Mouse (Mus musculus) left cerebral cortex, postnatal 25 days (tissue): ENCODE measurements around the gene Hist1h3g. TPM values are rescaled to one million over a fixed set of nuclear protein-coding genes. Genes with fewer than 3 reads are reported as not detected.
"Not testable (repeated sequence)": the region's sequence is repeated elsewhere in the genome, so short reads cannot be mapped to it uniquely, and the experiment has no call there.

Experiments
- DNase-seq, 2 experiments: peaks; one replicate each; pipeline ENCODE4 v3.0.0; 2022; ENCODE audit warnings: low spot score in 2 of 2, mixed read lengths in 1 of 2
- intact Hi-C: fragments of 180-260 bp; cut with DNase I; formaldehyde crosslinking; loops from one replicate; pipeline ENCODE4 v1.15.1; 2025
- total RNA-seq, 2 experiments: library from RNA; stranded (reverse); gene quantifications; 2 replicates each; pipeline ENCODE4 v1.2.3; 2021

The Hist1h3g gene
- total RNA-seq, 2 experiments from 2014 or later: 3.1 to 4.6 TPM

DNA sequence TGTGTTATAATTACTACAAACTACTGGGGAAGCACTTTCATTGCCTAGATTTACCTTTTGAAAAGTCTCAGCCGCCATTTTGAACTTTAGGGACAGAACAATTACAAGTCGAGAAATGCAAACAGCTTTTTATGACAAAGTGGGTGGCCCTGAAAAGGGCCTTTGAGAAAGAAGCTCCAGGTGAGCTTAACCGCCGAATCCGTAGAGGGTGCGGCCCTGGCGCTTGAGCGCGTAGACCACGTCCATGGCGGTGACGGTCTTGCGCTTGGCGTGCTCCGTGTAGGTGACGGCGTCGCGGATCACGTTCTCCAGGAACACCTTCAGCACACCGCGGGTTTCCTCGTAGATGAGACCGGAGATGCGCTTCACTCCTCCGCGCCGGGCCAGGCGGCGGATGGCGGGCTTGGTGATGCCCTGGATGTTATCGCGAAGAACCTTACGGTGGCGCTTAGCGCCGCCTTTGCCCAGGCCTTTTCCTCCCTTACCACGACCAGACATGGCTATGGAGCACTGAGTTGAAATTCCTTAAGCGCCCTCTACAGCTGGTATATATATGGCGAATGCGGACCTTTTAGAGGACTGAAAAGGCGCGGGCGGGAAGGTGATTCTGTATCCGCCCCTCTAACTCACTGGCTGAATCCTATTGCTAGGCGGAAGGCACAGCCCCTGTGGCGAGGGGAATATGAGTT is 16.1 kb downstream of the Hist1h3g start, which contains the start of gene Hist1h4f:
Gene Hist1h4f, minus strand, starts transcription at position 503 of the 689 bp plus-strand sequence.
- intact Hi-C loops: not testable (repeated sequence)
- peak; percentile 93 to 98 for DNase-seq

DNA sequence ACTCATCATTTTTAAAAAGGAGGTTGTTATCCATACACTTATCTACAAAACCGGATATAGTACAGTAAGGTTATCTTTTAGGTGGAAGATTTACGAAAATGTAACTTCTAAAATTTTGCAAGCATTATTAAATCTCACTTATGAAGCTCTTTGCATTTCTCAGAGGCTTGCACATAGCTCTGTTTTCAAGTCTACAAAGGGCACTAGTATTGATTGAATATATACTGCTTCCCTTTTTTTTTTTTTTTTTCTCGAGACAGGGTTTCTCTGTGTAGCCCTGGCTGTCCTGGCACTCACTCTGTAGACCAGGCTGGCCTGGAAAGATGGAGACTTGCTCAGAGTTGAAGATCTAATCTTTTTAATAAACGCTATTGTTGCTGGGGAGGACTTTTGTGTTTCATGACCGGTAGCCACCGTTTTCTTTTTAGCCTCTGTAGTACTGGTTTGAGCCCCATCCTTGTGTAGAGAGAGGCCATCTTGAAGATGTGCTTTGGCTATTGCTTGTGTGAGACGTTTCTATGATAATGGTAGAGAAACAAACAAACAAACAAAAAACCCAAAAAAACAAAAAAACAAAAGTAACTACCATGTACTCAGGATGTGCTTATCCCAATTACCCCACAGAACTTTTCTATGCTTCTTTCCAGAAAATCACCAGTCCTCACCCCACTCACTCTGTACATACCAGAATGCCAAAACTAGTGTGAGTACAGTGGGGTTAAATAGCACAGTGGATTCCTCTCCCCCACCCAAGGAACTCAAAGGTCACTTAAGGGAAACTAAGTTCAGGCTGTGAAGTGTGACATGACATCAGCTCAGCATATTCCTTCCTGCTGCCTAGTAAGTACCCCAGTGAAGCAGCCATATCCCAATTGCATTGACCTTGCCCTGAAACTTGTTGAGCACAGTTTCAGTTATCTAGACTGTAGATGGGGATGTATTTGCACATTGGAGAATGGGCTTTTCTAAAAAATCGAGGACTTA is 17.0 kb downstream of the Hist1h3g start:
- DNase-seq: no peak
- intact Hi-C loops: no loop called here

DNA sequence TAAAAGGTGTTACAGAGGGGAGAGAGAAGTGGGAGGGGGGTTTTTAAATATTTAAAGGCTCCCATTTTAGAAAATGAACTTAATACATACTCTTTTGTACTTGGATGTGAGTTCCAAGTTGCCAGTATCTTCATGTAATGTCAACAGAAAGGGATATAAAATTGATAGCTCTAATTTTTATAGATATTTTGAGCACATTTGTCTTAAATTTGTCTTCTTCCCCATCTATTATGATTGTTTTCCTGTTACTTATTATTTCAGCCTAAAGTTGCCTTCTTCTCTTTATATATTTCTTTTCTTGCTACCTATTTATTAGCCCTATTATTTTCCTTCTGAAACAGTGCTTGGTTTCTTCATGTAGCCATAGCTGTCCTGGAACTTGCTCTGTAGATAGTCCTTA is 17.7 kb downstream of the Hist1h3g start, which contains the start of gene Hist1h1d:
Gene Hist1h1d, plus strand, starts transcription at position 301 of the 400 bp plus-strand sequence.
- no peak for DNase-seq
- intact Hi-C loops: no loop called here

DNA sequence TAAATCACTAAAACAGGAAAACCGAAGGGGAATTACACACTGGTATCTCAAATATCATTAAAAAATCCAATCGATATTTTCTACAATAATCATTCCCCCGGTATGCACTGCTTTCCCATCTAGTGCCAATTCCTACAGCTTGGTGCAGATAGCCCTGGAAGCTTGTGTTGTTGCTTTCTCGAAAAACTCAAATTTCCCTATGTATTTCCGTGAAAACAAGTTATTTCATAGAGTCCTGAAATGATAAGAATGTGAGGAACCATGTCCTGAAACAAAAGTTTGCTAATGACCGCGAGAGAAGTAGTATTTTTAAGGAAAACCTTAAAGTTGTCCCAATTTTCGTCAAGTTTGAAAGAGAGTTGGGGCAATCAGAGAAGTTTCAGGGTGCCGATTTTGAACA is 19.2 kb downstream of the Hist1h3g start:
- intact Hi-C loops: no loop called here
- DNase-seq: no peak

DNA sequence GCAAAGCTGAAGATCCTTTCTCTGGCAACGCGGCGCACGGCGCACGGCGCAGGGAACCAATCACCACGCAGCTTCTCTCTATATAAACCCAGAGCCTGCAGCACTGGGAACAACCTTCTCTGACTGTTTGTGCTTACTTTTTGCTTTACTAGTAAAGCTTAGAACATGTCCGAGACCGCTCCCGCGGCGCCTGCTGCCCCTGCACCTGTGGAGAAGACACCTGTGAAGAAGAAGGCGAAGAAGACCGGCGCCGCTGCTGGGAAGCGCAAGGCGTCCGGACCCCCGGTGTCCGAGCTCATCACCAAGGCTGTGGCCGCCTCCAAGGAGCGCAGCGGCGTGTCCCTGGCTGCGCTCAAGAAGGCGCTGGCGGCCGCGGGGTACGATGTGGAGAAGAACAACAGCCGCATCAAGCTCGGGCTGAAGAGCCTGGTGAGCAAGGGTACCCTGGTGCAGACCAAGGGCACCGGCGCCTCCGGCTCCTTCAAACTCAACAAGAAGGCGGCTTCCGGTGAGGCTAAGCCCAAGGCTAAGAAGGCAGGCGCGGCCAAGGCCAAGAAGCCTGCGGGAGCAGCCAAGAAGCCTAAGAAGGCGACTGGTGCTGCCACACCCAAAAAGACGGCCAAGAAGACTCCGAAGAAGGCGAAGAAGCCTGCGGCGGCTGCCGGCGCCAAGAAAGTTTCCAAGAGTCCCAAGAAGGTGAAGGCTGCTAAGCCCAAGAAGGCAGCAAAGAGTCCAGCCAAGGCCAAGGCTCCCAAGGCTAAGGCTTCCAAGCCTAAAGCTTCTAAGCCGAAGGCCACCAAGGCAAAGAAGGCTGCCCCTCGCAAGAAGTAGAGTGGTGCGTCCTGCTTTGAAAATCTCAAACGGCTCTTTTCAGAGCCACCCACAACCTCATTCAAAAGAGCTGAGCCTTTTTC is 20.0 kb downstream of the Hist1h3g start:
- peak; percentile 82 to 90 for DNase-seq
- intact Hi-C loops: no loop called here

DNA sequence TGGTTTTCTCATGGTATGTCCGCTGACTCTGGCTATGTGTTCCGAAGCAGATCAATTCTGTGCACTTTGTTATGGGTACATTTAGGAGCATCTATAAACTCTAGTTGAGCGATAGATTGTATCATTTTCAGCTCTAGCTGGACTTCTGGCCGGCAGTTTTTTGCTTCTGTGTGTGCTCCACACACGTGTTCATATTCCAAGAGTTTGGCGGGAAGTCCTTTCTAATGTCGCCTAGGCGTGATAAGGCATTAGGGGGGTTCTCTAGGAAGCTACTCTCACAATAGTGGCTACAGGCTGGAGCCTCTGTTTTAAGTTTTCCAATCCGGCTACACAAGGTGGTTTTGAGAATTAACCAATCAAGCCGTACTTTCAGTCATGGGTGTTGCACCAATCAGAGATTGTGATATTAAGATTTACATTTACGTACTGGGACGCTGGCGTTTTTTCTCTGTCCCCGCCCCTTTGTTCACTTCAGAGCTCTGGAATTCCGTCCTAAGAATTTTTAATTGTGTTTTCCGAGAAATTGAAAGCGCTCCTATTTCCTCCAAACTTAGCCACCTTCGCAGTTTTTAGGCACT is 20.7 kb downstream of the Hist1h3g start:
- intact Hi-C loops: no loop called here
- DNase-seq: peak; percentile 80 to 95

DNA sequence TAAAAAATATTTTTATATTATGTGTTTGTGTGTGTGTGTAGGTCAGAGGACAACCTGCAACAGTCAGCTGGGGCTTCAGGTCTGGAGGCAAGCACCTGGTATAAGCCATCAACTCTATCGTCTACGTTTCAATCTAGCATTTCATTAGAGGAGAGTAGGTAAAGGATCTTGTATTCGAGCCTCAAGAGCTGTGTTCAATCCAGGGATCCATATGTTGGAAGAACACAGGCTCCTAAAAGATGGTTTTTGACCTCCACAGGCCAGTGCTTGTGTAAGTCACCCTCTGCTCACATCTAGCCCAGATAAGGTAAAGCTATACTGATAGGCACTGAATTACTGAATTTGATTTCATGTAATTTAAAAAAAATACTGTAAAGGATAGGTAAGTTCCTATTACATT is 21.7 kb downstream of the Hist1h3g start:
- intact Hi-C loops: no loop called here
- DNase-seq: no peak

DNA sequence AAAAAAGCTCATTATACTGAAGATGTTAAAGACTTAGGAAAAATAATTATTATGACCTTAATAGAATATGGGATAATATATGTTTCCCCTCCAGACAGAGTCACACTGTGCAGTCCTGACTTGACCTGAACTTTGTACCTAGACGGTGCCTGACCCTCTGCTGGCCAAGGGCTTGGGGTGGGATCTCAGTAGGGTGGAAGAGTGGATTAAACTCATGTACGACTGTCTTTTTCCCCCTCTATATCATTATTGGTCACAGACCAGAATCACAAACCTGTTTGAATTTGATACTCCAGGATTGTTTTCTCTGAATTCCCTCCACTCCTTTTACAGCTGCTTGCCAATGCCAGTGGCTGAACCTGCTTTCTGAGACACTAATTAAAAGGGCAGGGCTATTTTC is 25.5 kb downstream of the Hist1h3g start:
- DNase-seq, intact Hi-C loops: not testable (repeated sequence)

DNA sequence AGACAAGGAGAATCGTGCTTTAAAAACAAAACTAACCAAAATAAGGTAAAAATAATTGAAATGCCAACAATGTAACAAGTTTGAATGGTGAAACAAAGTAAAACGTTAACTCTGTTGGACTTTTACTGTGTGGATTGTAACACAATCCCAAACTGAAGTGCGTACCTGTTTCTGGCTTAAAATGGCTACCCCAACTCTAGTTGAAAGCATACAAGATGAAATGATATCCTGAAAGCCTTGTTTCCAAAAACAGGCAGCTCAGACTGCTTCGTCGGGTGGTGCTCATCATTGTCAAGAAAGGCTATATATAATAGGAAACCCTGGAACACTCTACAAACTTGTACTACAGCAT is 26.3 kb downstream of the Hist1h3g start:
- DNase-seq, intact Hi-C loops: not testable (repeated sequence)

DNA sequence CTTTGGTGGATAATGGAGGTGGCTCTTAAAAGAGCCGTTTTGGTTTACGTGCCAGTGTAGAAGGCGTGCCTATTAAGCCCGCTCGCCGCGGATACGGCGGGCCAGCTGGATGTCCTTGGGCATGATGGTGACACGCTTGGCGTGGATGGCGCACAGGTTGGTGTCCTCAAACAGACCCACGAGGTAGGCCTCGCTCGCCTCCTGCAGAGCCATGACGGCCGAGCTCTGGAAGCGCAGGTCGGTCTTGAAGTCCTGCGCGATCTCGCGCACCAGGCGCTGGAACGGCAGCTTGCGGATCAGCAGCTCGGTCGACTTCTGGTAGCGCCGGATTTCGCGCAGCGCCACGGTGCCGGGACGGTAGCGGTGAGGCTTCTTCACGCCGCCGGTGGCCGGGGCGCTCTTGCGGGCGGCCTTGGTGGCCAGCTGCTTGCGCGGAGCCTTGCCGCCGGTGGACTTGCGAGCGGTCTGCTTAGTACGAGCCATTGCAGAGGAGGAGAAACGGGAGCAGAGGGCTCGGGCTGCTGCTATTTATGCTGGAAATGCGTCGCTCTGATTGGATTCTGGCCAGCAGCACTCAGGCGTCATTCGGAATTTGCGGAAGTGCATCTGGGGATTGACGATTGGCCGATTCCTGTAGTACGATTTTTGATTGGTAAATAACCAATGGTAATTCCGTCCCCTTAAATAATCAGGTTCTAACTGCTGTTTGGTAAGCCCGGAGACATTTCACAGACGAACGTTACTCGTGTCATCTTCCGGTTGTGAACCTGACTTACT is 26.8 kb downstream of the Hist1h3g start, which contains the start of gene Hist1h3e:
Gene Hist1h3e, minus strand, starts transcription at position 487 of the 777 bp plus-strand sequence.
- intact Hi-C loops: not testable (repeated sequence)
- peak; percentile 95 to 98 for DNase-seq

DNA sequence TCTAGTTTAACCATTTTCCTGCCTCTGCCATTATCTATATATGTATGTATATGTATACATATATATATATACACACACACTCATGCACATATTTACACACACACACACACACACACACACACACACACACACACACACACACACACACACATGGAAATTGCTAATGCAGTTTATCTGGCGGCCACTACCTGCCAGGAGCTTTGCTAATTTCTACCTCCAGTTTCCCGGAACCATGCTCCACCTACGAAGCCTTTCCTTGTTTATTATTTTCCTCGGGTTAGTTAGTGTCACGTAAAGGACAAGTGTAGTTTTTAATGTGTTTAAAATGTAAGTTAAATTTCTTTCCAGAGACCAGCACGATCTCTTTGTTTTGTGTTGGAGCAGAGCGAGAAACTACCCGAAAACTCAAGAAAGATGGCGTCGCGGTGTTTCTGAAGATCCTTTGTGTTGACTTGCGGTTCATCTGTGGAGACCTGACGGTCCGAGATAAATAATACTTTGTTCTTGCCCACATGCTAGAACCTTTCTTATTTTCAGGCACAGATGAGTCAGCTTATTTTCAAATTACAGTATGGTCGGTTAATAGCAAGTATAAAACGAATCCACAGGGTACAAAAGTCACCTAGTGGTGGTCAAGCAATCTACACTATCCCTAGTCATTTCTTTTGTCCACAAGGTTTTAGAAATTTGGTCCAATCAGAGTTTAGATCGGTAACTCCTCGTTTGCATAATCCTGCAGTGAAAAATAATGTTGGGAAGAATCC is 27.7 kb downstream of the Hist1h3g start:
- intact Hi-C loops: no loop called here

DNA sequence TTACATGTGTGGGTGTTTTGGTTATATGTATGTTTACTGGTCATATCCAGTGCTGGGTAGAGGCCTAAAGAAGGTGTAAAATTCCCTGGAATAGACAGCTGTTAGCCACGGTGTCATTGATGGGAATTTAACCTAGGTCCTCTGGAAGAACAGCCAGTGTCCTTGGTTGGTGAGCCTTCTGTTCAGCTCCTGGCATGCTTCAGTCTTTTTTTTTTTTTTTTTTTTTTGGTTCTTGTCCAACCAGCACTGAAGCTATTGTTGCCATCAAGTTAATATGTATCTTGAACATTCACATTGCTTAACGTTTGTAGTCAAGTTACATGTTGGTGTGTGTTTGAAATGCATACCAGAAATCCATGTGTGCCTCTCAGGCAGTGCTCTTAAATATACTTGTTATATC is 29.3 kb downstream of the Hist1h3g start:
- intact Hi-C loops: no loop called here
- DNase-seq: no peak

More for the DNA sequence above, 27.7 kb downstream of the Hist1h3g start:
- DNase-seq: peak; percentile 57 to 69

DNA sequence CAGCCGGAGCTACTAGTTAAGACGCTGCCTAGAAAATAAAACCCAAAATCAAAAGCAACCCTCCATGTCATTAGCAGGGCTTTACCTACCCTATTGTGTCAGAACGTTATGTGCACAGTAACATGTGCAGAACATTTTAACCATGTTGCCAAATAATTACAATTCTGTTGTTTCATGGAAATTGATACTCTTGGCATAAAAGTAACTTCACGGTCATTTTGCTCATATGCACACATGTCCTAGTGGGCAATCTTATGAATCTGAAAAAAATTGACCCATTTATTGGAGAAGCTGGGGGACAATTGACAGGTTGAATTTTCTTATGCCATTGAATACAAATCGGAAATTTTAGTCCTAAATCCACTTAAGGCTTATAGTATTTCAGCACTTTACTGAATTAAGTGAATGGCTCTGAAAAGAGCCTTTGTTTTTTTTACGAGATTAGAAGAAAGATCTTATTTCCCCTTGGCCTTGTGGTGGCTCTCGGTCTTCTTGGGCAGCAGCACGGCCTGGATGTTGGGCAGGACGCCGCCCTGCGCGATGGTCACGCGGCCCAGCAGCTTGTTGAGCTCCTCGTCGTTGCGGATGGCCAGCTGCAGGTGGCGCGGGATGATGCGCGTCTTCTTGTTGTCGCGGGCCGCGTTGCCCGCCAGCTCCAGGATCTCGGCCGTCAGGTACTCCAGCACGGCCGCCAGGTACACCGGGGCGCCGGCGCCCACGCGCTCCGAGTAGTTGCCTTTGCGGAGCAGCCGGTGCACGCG is 35.2 kb downstream of the Hist1h3g start:
- intact Hi-C loops, DNase-seq: not testable (repeated sequence)

DNA sequence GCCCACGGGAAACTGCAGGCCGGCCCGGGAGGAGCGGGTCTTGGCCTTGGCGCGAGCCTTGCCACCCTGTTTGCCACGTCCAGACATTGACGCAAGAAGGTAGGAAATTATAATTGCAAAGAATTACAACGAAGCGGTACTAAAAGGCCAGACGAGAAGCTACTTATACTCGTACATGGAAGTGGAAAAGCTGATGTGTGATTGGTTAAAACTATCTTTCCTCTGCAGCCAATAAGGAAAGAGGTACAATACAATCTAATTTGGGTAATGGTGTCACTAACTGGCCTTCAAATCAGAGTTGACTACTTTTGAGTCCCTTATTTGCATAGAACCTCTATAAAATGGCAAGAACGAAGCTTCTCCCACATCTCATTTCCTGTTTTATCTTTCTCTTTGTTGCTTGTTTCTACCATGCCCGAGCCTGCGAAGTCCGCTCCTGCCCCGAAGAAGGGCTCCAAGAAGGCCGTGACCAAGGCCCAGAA is 35.8 kb downstream of the Hist1h3g start, which contains the start of the genes Hist1h2ae and Hist1h2bg:
Gene Hist1h2ae, minus strand, starts transcription at position 199 of the 482 bp plus-strand sequence.
Gene Hist1h2bg, plus strand, starts transcription at position 375 of the 482 bp plus-strand sequence.
- intact Hi-C loops: no loop called here
- peak; percentile 84 to 96 for DNase-seq

DNA sequence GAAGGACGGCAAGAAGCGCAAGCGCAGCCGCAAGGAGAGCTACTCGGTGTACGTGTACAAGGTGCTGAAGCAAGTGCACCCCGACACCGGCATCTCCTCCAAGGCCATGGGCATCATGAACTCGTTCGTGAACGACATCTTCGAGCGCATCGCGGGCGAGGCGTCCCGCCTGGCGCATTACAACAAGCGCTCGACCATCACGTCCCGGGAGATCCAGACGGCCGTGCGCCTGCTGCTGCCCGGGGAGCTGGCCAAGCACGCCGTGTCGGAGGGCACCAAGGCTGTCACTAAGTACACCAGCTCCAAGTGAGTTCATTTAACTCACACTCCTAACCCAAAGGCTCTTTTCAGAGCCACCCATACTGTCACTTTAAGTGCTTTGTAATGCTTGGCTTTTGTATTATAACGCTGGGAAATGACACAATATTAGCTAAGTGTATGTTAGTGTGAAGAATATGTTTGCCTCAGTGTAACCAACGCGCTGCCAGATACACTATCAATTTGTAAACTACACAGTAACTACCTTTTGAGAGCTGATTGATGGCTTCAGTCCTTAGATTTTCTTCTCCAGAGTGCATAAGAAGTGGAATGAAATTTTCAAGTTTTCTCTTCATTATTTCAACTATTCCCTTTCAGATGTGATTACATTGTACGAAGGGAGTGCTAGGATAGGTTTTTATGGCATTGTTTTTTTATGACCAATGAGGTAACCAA is 36.4 kb downstream of the Hist1h3g start:
- DNase-seq, intact Hi-C loops: not testable (repeated sequence)
